Mouse (Mus musculus): Measurements from ENCODE around the gene Arhgap44.
A peak's percentile ranks its signal among the peaks of the same experiment; 100 is the strongest.

Gene Arhgap44

GRCm38 (mm10) chr11:65003611-65004010 is 159.2 kb downstream of the Arhgap44 start:
- no peak for DNase-seq (ENCODE audit: low spot score)

DNA sequence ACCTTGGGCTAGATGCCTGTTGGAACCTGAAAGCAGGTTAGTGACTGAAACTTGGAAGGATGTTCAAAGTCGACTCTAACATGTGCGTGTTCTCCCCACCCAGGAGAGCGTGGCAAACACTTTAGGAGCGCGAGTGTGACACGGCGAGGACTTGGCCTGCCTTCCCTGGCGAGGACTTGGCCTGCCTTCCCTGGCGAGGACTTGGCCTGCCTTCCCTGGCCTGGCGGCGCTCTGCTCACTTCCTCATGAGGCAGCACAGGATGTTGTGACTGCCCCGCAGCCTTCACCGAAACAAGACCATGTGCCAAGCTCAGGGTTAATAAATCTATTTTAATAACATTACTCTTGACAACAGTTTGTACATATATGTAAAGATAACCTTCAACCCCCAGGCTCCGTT is 161.0 kb downstream of the Arhgap44 start:
- DNase-seq (ENCODE audit: low spot score), result no peak

- no peak for DNase-seq (ENCODE audit: low spot score)
These were observed 163.1 kb downstream of the Arhgap44 start for GRCm38 (mm10) chr11:64999685-65000084.

DNA sequence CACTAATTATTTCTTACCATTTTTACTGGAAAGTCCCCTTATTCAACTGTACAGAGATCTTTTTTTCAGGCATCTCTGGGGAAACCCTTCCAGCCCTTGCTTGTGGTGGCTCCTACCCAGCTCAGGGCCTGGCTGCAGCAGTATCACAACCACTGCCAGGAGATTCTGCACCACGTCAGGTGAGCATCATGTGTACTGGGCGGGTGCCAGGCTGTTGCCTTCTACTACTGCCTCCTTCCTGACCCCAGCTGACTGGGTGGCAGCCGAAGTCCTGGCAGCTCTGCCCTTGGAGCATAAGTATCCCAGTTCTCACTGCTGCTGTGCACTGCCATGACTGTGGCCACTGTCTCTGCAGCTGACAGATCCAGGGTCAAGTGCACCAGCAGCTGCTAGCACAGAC is 164.3 kb downstream of the Arhgap44 start:
- no peak for DNase-seq (ENCODE audit: low spot score)

DNA sequence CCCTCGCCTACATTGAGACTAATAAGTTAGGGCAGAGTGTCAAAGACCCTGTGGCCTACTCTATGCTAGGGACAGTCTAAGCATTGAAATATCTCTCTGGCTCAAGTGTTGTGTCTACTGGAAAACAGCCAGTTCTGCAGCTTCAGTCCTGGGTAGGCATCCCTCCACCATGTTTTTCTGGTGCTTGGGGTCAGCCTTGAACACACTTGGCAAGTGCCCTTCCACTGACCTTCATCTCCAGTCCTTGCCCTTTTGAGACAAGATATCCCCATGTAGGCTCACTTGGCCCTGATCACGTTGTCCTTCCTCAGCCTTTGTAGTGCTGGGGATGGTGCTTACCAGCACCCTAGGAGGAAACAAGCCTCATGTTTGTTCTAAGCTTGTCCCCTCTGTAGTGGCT is 174.2 kb downstream of the Arhgap44 start:
- no peak for DNase-seq (ENCODE audit: low spot score)

DNA sequence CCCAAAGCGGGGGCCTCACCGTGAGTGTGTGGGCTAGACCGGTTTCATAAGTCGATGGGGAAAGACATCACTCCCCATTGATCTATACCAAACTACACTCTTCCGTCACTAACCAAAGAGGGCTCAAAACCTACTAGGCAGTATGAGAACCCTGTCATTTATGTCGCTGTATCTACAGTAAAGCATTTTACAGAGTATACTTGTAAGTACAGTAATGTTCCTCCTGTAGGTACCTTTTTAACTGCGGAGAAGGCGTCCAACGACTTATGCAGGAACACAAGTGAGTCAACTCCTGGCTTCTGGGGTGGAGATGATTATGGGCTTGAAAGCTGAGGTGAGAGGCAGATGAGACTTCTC is 183.3 kb downstream of the Arhgap44 start:
- DNase-seq (ENCODE audit: low spot score), result no peak

GRCm38 (mm10) chr11:64978720-64979488 is 183.9 kb downstream of the Arhgap44 start, which contains the start of gene Elac2:
Gene Elac2 (plus strand): TSS chr11:64979038.
- DNase-seq (ENCODE audit: low spot score), result peak; percentile 97

GRCm38 (mm10) chr11:64972418-64972817 is 190.3 kb downstream of the Arhgap44 start:
- DNase-seq (ENCODE audit: low spot score), result no peak

DNA sequence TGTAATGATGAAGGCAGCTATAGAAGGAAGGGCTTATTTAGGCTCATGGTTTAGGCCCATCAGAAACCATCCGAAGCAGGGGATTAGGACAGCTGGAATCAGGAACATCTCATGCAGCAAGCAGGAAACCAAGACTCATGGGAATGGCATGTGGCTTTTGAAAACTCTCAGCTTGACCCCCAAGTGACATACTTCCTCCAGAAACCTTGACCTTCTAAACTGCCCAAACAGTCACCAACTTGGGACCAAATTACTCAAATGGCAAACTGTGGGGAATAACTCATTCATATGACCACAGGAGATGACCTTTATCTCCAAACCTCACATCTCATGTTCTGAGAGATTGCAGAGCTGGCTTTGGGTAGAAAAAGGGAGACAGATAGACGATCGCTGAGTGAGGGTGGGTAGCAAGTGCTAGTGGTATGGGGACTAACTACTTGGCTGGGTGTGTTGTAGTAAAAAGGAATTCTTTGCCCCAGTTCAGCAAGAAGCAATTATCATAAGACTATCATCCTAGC is 191.2 kb downstream of the Arhgap44 start:
- DNase-seq (ENCODE audit: low spot score), result no peak

DNA sequence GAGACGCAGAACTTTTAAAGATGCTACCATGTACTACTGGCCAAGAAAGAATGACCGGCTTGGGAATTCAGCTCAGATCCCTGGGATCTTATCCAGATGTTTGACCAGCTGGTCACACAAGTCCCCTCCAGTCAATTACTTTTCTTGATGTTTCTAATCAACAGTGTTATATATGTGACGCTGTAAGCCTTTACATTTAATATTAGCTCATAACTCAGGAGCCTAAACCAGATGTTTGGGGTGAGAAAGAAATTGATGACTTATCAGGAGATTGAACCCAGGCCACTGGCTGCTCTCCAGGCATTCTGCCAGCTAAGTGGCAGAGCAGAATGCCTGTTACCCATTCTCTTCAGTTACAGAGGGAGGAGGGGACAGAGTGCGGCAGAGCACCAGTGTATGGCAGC is 193.8 kb downstream of the Arhgap44 start:
- DNase-seq (ENCODE audit: low spot score), result no peak

DNA sequence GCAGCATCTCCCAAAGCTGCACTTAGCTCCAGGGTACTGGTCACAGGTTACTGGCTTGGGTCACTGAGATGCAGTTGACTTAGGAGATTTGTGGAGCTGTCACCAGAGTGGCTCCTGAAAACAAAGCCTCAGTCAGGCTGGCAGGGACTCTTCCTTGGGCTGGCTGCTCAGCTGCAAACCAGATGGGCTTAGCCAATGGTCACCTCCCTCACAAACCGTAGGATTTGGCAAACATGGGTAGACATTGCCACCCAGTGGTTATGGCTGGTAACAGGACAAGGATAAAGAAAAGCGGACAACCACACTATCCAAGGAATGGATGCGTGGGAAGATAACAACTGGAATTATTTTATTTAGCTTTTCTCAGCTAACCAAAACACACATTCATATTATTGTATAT is 194.3 kb downstream of the Arhgap44 start:
- DNase-seq (ENCODE audit: low spot score), result no peak

DNA sequence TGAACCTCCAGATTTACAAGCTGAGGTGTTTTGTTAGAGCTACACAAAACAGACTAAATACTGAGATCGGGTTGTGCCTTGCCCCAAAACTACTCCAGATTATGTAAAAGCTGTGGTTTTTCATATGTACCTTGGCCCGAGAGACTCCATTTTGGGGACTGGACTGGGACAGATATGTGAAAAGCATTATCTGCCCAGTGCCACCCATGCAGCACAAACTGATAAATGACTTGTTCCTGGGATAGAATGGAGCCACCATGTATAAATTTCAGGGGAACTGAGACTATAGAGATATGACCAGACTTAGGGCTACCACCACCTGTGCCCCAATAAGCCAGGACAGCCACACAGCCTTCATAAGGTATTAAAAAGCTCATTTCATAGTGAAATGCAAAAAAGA is 200.1 kb downstream of the Arhgap44 start:
- no peak for DNase-seq (ENCODE audit: low spot score)

DNA sequence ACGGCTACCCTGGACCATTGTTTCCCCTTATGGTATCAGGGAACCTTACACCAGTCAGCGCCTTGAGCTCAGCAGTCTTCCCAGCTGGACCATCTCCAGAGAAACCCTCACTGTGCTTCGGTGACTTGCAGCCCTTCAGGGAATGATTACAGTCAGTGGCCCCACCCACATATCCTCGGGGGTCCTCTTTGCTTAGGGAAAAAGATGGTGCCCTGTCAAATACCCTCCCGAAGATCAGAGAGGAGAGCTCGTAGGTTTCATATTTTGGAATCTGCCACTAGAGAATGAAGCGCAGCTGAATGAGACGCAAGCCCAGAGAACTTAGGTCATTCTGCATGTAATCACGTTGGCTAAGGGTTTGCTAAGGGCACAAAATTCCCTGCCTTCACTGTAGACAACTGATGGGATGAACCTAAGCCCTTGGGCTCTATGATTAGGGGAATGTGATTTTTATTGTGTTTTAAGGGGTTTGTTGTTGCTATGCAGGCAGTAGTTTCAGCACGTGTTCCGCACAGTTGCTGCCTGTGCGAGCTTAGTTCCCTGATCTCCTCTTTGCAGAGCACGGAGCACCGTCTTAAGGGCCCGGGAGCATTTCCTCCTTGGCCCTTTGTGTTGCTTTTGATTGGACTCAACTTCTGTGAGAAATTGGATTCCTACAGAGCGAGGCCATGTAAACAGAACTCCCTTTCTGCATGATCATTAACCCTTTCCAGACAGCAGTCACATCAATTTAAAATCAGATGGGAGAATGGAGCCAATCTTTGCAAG is 205.6 kb downstream of the Arhgap44 start:
- no peak for DNase-seq (ENCODE audit: low spot score)
